Mouse (Mus musculus) brain, adult 2 months (tissue): Measurements from ENCODE around the gene Vmn1r48.
"Not testable (repeated sequence)": the region's sequence is repeated elsewhere in the genome, so short reads cannot be mapped to it uniquely, and the experiment has no call there.

Source experiments
- DNase-seq: peaks from one replicate; pipeline ENCODE4 v3.0.0; 2011; ENCODE audit warnings: low read depth, low spot score

Gene Vmn1r48

DNA sequence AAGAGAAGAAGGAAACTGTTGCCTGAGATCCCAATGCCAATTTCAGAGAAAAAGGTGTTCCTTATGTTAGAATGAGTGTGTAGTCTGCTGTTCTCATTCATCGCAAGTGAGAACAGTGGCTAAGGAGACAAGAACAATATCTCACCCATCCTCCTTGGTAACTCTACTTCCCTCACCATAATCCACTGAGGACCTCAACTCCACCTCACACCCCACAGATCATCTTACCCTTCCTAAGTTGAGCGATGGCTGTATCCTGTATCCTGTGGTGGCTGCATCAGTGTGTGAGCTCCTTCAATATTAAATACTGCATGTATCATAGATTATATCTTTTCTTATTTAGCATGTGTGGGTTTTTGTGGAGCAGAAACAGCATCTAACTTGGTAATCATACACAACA, at the start of gene Vmn1r48:
Gene Vmn1r48 (minus strand): TSS at position 101 of the 400 bp plus-strand sequence.
- not testable (repeated sequence) for DNase-seq

DNA sequence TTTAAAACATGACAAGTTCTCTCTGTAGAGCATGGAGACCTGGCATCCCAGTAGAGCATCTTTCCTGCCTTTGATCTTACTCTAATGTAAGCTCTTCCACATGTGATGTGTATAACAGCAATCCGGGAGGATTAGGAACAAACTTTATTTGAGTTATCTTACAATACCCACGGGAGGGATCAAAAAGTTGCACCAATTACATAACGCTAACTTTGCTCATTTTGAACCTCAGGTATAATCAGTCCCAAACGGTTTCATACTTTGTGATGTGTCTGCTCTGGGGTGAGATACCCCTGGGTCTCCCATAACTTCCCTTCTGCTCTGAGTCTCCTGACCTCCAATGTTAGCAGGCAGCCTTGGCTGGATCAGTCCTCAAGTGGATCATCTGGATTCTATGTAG, 41.8 kb upstream of the Vmn1r48 start, which contains the start of gene Vmn1r49:
Gene Vmn1r49 (minus strand): TSS at position 101 of the 400 bp plus-strand sequence.
- DNase-seq = no peak

DNA sequence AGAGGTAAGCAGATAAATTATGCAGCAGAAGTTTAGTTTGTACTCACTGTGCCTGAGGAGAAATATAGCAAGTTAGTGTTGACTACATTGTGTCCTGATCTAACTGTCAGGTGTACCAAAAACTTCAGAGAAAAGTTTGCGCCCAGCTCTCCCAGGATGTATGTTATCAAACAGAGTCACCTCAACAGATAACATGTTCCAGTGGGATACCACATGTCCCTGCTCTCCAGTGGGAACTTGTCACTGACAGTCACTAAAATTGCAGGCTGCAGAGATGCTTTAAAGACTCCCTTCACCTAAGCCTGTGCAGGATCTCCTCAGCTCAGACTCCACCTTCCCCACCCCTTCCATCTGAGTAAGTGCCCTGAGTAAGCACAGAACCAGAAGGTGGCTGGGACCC, 20.8 kb downstream of the Vmn1r48 start, which contains the start of gene Vmn1r47:
Gene Vmn1r47 (plus strand): TSS at position 301 of the 400 bp plus-strand sequence.
- not testable (repeated sequence) for DNase-seq

DNA sequence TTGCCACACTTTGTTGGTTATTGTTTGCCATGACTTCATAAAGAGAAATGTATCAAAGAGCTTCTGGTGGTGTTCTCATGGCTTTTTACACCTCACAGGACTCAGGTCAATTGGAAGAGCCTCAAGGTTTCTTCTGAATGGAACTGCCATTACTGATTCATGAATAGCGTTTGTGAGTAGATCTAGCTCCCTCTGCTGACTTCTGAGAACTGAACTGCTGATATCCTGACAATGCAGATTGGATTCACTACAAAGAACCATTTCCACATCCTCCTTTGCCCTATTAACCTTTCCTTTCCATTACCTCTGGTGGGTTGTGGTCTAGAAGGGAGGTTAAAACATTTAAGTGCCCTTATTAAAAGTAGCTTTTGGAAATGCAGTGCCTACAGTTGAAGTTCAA, 50.7 kb downstream of the Vmn1r48 start:
- peak; percentile 5 for DNase-seq
